Mouse (Mus musculus): ENCODE measurements around the gene Rbms3.

Gene Rbms3

GRCm38 (mm10) chr9:117041993-117042366 lies 587.7 kb downstream of the Rbms3 start:
- DNase-seq (ENCODE audit: low spot score): no peak

GRCm38 (mm10) chr9:117041291-117041992 lies 588.3 kb downstream of the Rbms3 start:
- no peak for DNase-seq (ENCODE audit: low spot score)

- no peak for DNase-seq (ENCODE audit: low spot score)
These were observed 589.7 kb downstream of the Rbms3 start for GRCm38 (mm10) chr9:117039941-117040453.

GRCm38 (mm10) chr9:117032690-117033089 lies 597.0 kb downstream of the Rbms3 start:
- DNase-seq (ENCODE audit: low spot score): no peak

GRCm38 (mm10) chr9:117031237-117031636 lies 598.5 kb downstream of the Rbms3 start:
- no peak for DNase-seq (ENCODE audit: low spot score)

- DNase-seq (ENCODE audit: low spot score): no peak
These were observed 598.9 kb downstream of the Rbms3 start for GRCm38 (mm10) chr9:117030837-117031236.

GRCm38 (mm10) chr9:117029953-117030352 lies 599.8 kb downstream of the Rbms3 start:
- DNase-seq (ENCODE audit: low spot score): no peak

GRCm38 (mm10) chr9:117028586-117028985 lies 601.1 kb downstream of the Rbms3 start:
- DNase-seq (ENCODE audit: low spot score): no peak

- no peak for DNase-seq (ENCODE audit: low spot score)
These were observed 607.6 kb downstream of the Rbms3 start for GRCm38 (mm10) chr9:117022086-117022485.

GRCm38 (mm10) chr9:117021506-117021905 lies 608.2 kb downstream of the Rbms3 start:
- no peak for DNase-seq (ENCODE audit: low spot score)

GRCm38 (mm10) chr9:117020216-117020615 lies 609.5 kb downstream of the Rbms3 start:
- DNase-seq (ENCODE audit: low spot score): no peak

- DNase-seq (ENCODE audit: low spot score): no peak
These were observed 611.0 kb downstream of the Rbms3 start for GRCm38 (mm10) chr9:117018741-117019163.

GRCm38 (mm10) chr9:117018301-117018700 lies 611.4 kb downstream of the Rbms3 start:
- no peak for DNase-seq (ENCODE audit: low spot score)

- no peak for DNase-seq (ENCODE audit: low spot score)
These were observed 613.0 kb downstream of the Rbms3 start for GRCm38 (mm10) chr9:117016605-117017319.

GRCm38 (mm10) chr9:117013386-117013785 lies 616.3 kb downstream of the Rbms3 start:
- DNase-seq (ENCODE audit: low spot score): no peak

- no peak for DNase-seq (ENCODE audit: low spot score)
These were observed 618.9 kb downstream of the Rbms3 start for GRCm38 (mm10) chr9:117010801-117011200.

GRCm38 (mm10) chr9:117008194-117008593 lies 621.5 kb downstream of the Rbms3 start:
- DNase-seq (ENCODE audit: low spot score): no peak

GRCm38 (mm10) chr9:117002083-117002482 lies 627.6 kb downstream of the Rbms3 start:
- no peak for DNase-seq (ENCODE audit: low spot score)

GRCm38 (mm10) chr9:116999186-116999585 lies 630.5 kb downstream of the Rbms3 start:
- no peak for DNase-seq (ENCODE audit: low spot score)

- no peak for DNase-seq (ENCODE audit: low spot score)
These were observed 639.4 kb downstream of the Rbms3 start for GRCm38 (mm10) chr9:116990321-116990720.

- DNase-seq (ENCODE audit: low spot score): no peak
These were observed 648.9 kb downstream of the Rbms3 start for GRCm38 (mm10) chr9:116980801-116981200.

GRCm38 (mm10) chr9:116977428-116977827 lies 652.3 kb downstream of the Rbms3 start:
- DNase-seq (ENCODE audit: low spot score): no peak
